Mouse (Mus musculus): Measurements from ENCODE around the gene Gna12. TPM values are rescaled to one million over a fixed set of nuclear protein-coding genes. Genes with fewer than 3 reads are reported as not detected.

The Gna12 gene
- total and polyA plus RNA-seq, 3 experiments: 46.0 to 55.2 TPM; not detected in 1

DNA sequence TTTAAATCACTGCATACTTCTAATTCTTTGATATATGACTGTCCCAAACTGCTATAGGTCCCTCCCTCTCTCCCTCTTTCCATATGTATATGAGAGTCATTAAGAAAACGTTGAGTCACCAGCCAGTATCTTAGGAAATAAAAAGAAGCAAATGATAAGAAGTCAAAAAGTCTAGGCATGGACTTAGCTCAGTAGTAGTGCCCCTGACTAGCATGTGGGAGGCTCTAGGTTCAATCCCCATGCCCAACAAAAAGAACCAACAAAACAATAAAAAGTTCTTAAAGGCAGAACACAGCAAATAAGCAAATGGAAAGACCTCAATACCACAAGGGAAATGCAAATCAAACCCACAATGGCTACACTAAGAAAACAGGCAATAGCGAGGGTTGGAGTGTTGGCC, 18.8 kb downstream of the Gna12 start:
- H3K27ac ChIP-seq (ENCODE audit: control insufficient read depth, low read depth, low read length): no peak overlapping the region
- no peak overlapping the region for H3K4me3 ChIP-seq (ENCODE audit: control insufficient read depth in 1 of 2, insufficient read depth in 1 of 2, low read depth in 2 of 2, low read length in 2 of 2)
- no peaks in the 10 kb centered on the region for H3K9me3 ChIP-seq (replicated peaks; ENCODE audit: insufficient read depth, low read length)
- no peaks in the 10 kb centered on the region for H3K27me3 ChIP-seq (ENCODE audit: control insufficient read depth in 1 of 2, insufficient read depth in 2 of 2, low read length in 2 of 2)
- TF ChIP-seq BHLHE40 (IDR thresholded peaks at IDR 0.05; ENCODE audit: borderline replicate concordance, low read depth, low read length) (no peak), TBP (IDR thresholded peaks at IDR 0.05; ENCODE audit: low read depth, low read length) (peak; percentile 70)
- DNase-seq (ENCODE audit: low read depth, low spot score): no peak
- H3K9ac ChIP-seq (ENCODE audit: control insufficient read depth, low read depth, low read length, poor library complexity, severe bottlenecking): no peak overlapping the region
- peaks cover 5% of the 10 kb centered on the region; the same call in 1 of the 2 replicates for H3K79me2 ChIP-seq (ENCODE audit: control insufficient read depth, insufficient read depth, low read length, poor library complexity)
- peaks cover 16 to 32% of the 10 kb centered on the region in 2 experiments for H3K4me1 ChIP-seq (ENCODE audit: control insufficient read depth in 1 of 2, insufficient read depth in 2 of 2, low read length in 2 of 2)
- peaks cover 0 to 29% of the 10 kb centered on the region in 2 experiments; a peak in 2 of 4 replicates for H3K36me3 ChIP-seq (ENCODE audit: control insufficient read depth in 1 of 2, insufficient read depth in 2 of 2, low read length in 2 of 2)

DNA sequence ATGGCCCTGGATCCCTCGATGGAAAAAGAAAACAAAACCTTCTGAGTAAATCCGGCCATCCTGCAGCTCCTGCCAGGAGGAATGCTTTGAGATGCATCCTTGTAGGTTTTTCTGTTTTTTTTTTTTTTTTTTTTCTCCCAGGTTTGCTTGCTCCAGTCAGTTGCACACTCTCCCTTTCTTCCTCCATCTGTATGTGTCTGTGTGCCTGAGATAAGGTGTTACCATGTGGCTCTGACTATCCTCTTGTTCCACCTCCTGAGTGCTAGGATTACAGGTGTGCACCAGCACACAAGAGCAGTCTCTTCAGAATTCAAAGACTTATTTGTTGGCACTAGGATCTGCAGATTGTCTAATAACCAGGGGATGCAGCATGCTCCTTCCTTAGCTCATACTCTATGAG, 23.3 kb downstream of the Gna12 start:
- Histone ChIP-seq H3K4me1 (ENCODE audit: control insufficient read depth in 1 of 2, insufficient read depth in 2 of 2, low read length in 2 of 2) (peaks cover 6 to 7% of the 10 kb centered on the region in 2 experiments; a peak in 3 of 4 replicates), H3K27ac (ENCODE audit: control insufficient read depth, low read depth, low read length) (no peak overlapping the region)
- no peak for TF ChIP-seq GABPA (IDR thresholded peaks at IDR 0.05; ENCODE audit: low read depth, low read length)
- 0 out of 2 replicates have a peak, but pooled peaks have one; percentile 21 for TF ChIP-seq BHLHE40 (IDR thresholded peaks at IDR 0.05; ENCODE audit: borderline replicate concordance, low read depth, low read length)
- TF ChIP-seq UBTF (IDR thresholded peaks at IDR 0.05; ENCODE audit: borderline replicate concordance, insufficient read depth, low read depth, low read length): no peak
- no peak for TF ChIP-seq USF1 (IDR thresholded peaks at IDR 0.05; ENCODE audit: low read depth, low read length)
- no peak for TF ChIP-seq CTCF (IDR thresholded peaks at IDR 0.05 in 2 of 3, conservative IDR thresholded peaks at IDR 0.05 in 1 of 3; ENCODE audit: control insufficient read depth in 1 of 3, insufficient read depth in 1 of 3, low read depth in 2 of 3, low read length in 3 of 3, poor library complexity in 1 of 3, severe bottlenecking in 1 of 3)
- TF ChIP-seq MAX (IDR thresholded peaks at IDR 0.05; ENCODE audit: low read length): 0 out of 2 replicates have a peak, but pooled peaks have one; percentile 32
- no peak for TF ChIP-seq MEF2A (IDR thresholded peaks at IDR 0.05; ENCODE audit: extremely low read depth, insufficient replicate concordance, low read depth, low read length, poor library complexity, severe bottlenecking)
- TF ChIP-seq SIN3A (IDR thresholded peaks at IDR 0.05; ENCODE audit: low read length): peak; percentile 51
- no peak for TF ChIP-seq POLR2AphosphoS2 (IDR thresholded peaks at IDR 0.05; ENCODE audit: low read length)
- TF ChIP-seq EP300 (IDR thresholded peaks at IDR 0.05; ENCODE audit: low read depth in 1 of 2, low read length in 2 of 2): peak; percentile 80 to 83
- TF ChIP-seq MYB (IDR thresholded peaks at IDR 0.05; ENCODE audit: low read depth, low read length): peak; percentile 38; the same call in 1 of the 2 replicates
- TF ChIP-seq MYC (IDR thresholded peaks at IDR 0.05; ENCODE audit: low read depth, low read length): no peak
- no peak for TF ChIP-seq SMC3 (IDR thresholded peaks at IDR 0.05; ENCODE audit: low read depth, low read length)
- peak; percentile 89 for TF ChIP-seq TCF12 (IDR thresholded peaks at IDR 0.05; ENCODE audit: low read depth, low read length)
- TF ChIP-seq POLR2AphosphoS5 (IDR thresholded peaks at IDR 0.05; ENCODE audit: borderline replicate concordance, low read depth, low read length): no peak
- TF ChIP-seq CHD1 (IDR thresholded peaks at IDR 0.05; ENCODE audit: low read depth, low read length): no peak
- TF ChIP-seq POLR2A (IDR thresholded peaks at IDR 0.05; ENCODE audit: control insufficient read depth in 1 of 2, insufficient read depth in 1 of 2, low read depth in 1 of 2, low read length in 2 of 2, poor library complexity in 1 of 2): no peak
- TF ChIP-seq MAZ (IDR thresholded peaks at IDR 0.05; ENCODE audit: low read depth, low read length): no peak
- no peak for TF ChIP-seq JUND (IDR thresholded peaks at IDR 0.05; ENCODE audit: low read depth, low read length)
- TF ChIP-seq E2F4 (IDR thresholded peaks at IDR 0.05; ENCODE audit: borderline replicate concordance, low read depth, low read length): no peak
- TF ChIP-seq ZMIZ1 (IDR thresholded peaks at IDR 0.05; ENCODE audit: low read depth, low read length): no peak
- TF ChIP-seq ETS1 (IDR thresholded peaks at IDR 0.05; ENCODE audit: low read depth, low read length): peak; percentile 57
- no peak for TF ChIP-seq NRF1 (IDR thresholded peaks at IDR 0.05; ENCODE audit: insufficient read depth, low read depth, low read length, poor library complexity, severe bottlenecking)
- no peak for TF ChIP-seq CHD2 (IDR thresholded peaks at IDR 0.05; ENCODE audit: low read length)
- no peak for TF ChIP-seq RAD21 (IDR thresholded peaks at IDR 0.05; ENCODE audit: low read depth, low read length)
- TF ChIP-seq TAL1 (IDR thresholded peaks at IDR 0.05; ENCODE audit: low read length): peak; percentile 71
- peak; percentile 73 for TF ChIP-seq GATA1 (IDR thresholded peaks at IDR 0.05; ENCODE audit: low read depth, low read length)
- TF ChIP-seq ZNF384 (IDR thresholded peaks at IDR 0.05; ENCODE audit: low read depth, low read length): peak; percentile 95
- peak; percentile 45; the same call in 1 of the 2 replicates for TF ChIP-seq MXI1 (IDR thresholded peaks at IDR 0.05; ENCODE audit: low read depth, low read length)
- no peak for TF ChIP-seq ELF1 (IDR thresholded peaks at IDR 0.05; ENCODE audit: low read depth, low read length)
- peak; percentile 35; the same call in 1 of the 2 replicates for TF ChIP-seq RCOR1 (IDR thresholded peaks at IDR 0.05; ENCODE audit: low read depth, low read length)

More for the DNA sequence above, 23.3 kb downstream of the Gna12 start:
- peaks cover 0 to 13% of the 10 kb centered on the region in 2 experiments; a peak in 2 of 4 replicates for H3K36me3 ChIP-seq (ENCODE audit: control insufficient read depth in 1 of 2, insufficient read depth in 2 of 2, low read length in 2 of 2)
- H3K79me2 ChIP-seq (ENCODE audit: control insufficient read depth, insufficient read depth, low read length, poor library complexity): peaks cover 1% of the 10 kb centered on the region; the same call in 1 of the 2 replicates
- H3K9ac ChIP-seq (ENCODE audit: control insufficient read depth, low read depth, low read length, poor library complexity, severe bottlenecking): no peak overlapping the region
- no peak overlapping the region for H3K4me3 ChIP-seq (ENCODE audit: control insufficient read depth in 1 of 2, insufficient read depth in 1 of 2, low read depth in 2 of 2, low read length in 2 of 2)
- H3K27me3 ChIP-seq (ENCODE audit: control insufficient read depth in 1 of 2, insufficient read depth in 2 of 2, low read length in 2 of 2): no peaks in the 10 kb centered on the region
- no peaks in the 10 kb centered on the region for H3K9me3 ChIP-seq (replicated peaks; ENCODE audit: insufficient read depth, low read length)
- peak; percentile 57 for DNase-seq (ENCODE audit: low read depth, low spot score)

All from MEL (cell line).